Mouse (Mus musculus): ENCODE measurements around the gene Gm3409.
A peak's percentile ranks its signal among the peaks of the same experiment; 100 is the strongest.
"Not testable (repeated sequence)": the region's sequence is repeated elsewhere in the genome, so short reads cannot be mapped to it uniquely, and the experiment has no call there.

Gm3409 gene

DNA sequence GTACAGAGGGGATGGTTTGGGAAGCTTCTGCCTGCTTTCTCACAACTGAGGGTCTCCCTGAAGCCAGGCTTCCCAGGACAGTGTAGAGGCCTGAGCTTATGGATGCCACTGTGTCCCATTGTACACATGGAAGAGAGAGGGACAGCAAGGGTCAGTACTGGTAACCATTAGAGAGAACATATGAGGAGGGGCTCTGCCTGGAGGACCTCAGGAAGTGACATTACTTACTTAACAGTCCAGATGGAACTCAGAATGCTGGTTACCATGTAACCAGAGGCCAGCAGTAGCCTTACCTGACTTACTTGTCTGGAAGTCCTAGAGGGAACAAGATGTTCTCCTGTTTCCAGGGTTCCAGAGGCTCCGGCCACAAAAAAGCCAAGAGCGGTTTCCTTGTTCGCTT, at the start of gene Gm3409:
Gene Gm3409, plus strand, starts transcription at position 301 of the 400 bp plus-strand sequence.
- not testable (repeated sequence) for DNase-seq

DNA sequence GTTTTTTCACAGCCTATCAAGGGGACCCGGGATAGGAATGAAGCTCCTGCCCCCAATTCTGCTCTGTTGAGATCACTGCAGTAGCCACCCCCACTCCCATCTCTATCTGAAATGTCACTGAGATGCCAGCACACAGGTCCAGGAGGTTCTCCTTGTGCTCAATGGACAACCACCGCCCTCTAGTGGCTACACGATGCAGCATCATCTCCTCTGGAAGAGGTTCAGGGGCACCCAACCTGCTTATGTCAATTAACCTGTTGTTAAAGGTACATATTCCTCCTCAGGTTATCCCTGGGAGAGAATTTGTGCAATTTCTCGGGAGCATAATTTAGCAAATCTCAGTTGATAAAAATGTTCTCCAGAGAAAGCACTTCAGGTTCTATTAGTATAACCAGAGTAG, 48.5 kb upstream of the Gm3409 start:
- DNase-seq, result peak; percentile 37 to 39

DNA sequence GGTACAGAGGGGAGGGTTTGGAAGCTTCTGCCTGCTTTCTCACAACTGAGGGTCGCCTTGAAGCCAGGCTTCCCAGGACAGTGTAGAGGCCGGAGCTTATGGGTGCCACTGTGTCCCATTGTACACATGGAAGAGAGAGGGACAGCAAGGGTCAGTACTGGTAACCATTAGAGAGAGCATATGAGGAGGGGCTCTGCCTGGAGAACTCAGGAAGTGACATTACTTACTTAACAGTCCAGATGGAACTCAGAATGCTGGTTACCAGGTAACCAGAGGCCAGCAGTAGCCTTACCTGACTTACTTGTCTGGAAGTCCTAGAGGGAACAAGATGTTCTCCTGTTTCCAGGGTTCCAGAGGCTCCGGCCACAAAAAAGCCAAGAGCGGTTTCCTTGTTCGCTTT, 46.4 kb upstream of the Gm3409 start, which contains the start of gene Gm6370:
Gene Gm6370, plus strand, starts transcription at position 301 of the 400 bp plus-strand sequence.
- not testable (repeated sequence) for DNase-seq

DNA sequence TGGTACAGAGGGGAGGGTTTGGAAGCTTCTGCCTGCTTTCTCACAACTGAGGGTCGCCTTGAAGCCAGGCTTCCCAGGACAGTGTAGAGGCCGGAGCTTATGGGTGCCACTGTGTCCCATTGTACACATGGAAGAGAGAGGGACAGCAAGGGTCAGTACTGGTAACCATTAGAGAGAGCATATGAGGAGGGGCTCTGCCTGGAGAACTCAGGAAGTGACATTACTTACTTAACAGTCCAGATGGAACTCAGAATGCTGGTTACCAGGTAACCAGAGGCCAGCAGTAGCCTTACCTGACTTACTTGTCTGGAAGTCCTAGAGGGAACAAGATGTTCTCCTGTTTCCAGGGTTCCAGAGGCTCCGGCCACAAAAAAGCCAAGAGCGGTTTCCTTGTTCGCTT, 35.3 kb upstream of the Gm3409 start, which contains the start of gene 4930449I24Rik:
Gene 4930449I24Rik, plus strand, starts transcription at position 301 of the 400 bp plus-strand sequence.
- DNase-seq, result not testable (repeated sequence)

DNA sequence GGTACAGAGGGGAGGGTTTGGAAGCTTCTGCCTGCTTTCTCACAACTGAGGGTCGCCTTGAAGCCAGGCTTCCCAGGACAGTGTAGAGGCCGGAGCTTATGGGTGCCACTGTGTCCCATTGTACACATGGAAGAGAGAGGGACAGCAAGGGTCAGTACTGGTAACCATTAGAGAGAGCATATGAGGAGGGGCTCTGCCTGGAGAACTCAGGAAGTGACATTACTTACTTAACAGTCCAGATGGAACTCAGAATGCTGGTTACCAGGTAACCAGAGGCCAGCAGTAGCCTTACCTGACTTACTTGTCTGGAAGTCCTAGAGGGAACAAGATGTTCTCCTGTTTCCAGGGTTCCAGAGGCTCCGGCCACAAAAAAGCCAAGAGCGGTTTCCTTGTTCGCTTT, 23.6 kb upstream of the Gm3409 start, which contains the start of gene Gm3402:
Gene Gm3402, plus strand, starts transcription at position 301 of the 400 bp plus-strand sequence.
- not testable (repeated sequence) for DNase-seq

DNA sequence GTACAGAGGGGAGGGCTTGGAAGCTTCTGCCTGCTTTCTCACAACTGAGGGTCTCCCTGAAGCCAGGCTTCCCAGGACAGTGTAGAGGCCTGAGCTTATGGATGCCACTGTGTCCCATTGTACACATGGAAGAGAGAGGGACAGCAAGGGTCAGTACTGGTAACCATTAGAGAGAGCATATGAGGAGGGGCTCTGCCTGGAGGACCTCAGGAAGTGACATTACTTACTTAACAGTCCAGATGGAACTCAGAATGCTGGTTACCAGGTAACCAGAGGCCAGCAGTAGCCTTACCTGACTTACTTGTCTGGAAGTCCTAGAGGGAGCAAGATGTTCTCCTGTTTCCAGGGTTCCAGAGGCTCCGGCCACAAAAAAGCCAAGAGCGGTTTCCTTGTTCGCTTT, 11.9 kb upstream of the Gm3409 start, which contains the start of gene Gm3404:
Gene Gm3404, plus strand, starts transcription at position 301 of the 400 bp plus-strand sequence.
- DNase-seq, result not testable (repeated sequence)

DNA sequence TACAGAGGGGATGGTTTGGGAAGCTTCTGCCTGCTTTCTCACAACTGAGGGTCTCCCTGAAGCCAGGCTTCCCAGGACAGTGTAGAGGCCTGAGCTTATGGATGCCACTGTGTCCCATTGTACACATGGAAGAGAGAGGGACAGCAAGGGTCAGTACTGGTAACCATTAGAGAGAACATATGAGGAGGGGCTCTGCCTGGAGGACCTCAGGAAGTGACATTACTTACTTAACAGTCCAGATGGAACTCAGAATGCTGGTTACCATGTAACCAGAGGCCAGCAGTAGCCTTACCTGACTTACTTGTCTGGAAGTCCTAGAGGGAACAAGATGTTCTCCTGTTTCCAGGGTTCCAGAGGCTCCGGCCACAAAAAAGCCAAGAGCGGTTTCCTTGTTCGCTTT, 18.4 kb downstream of the Gm3409 start, which contains the start of gene Gm3415:
Gene Gm3415, plus strand, starts transcription at position 301 of the 400 bp plus-strand sequence.
- not testable (repeated sequence) for DNase-seq

DNA sequence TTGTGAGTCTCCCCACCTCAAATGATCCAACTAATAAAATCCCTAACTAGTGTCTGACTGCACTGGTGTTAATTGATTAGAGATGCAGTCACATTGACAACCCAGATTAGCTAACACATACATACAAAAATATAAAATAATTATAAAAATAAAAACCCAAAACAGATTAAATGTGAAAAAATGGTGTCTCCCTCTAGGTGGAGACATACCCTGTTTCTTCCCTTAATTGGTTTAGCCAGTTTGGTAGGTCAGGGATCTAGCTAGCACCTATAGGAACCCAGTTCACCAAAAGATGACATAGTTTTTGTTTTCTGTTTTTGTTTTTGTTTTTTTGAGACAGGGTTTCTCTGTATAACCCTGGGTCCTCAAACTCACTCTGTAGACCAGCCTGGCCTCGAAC, 26.8 kb downstream of the Gm3409 start:
- no peak for DNase-seq

DNA sequence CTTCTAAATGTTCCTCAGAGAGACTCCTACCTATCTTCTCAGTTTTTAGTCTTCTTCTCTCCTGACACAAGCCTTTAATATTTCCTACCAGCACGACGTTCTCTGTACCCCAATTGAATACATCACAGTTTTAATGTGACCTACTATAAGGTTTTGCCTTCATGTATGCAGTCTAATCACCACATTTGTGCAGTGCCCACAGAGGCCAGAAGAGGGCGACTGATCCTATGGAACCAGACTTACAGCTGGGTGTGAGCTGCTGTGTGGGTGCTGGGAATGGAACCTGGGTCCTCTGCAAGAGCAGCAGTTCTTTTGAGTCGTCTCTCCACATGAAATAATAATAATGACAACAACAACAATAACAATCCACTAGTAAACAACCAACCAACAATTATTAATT, 29.6 kb downstream of the Gm3409 start:
- DNase-seq, result peak; percentile 53

DNA sequence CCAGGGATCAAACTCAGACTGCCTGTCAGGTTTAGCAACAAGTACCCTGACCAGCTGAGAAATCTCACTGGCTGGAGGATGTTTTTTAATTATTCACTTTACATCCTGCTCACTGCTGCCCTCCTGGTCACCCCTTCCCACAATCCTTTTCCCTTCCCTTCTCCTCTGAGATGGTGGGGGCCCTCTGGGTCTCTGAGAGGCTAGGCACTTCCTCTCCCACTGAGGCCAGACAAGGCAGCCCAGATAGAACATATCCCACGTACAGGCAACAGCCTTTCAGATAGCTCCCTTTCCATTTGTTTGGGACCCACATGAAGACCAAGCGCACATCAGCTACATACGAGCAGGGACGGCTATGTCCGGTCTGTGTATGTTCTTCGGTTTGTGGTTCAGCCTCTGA, 32.7 kb downstream of the Gm3409 start:
- not testable (repeated sequence) for DNase-seq

DNA sequence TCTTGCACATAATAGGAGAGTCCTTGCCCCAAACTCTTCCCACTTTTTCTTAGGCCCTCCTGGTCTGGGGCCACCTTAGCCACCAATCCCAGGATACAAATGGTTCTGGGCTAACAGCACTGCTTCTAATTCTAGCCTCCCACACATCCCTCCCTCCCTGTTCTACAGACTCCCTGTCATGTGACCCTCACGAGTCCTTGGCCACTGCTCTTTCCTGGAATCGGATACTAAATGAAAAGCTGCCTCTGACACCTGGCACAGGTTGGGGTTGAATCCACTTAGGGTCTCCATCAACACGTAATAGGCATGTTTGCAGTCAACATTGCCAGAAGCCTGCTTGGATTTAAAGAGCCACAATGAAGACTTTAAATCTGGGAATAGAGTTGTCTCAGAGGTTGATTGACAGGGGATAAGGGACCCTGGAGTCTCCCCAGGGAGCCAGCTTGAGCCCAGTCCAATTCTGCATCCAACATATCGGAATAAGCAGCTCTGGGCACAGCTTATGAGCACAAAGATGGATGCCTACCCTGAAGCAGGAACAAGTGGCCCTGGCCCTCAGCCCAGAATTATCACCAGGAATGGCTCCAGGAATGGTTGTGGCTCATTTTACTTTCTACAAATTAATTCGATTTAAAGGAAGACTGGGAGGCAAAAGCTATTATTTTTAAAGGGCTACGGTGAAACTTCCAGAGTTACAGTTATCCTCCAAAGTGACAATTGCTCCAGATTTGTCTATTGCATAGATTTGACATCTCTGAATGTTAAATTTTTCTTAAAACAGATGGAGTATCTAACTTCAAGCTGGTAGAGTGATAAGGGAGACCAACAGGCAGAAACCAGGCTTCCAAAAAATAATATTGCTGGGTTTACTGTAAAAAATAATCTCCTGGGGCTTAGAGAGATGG, 34.6 kb downstream of the Gm3409 start:
- not testable (repeated sequence) for DNase-seq

DNA sequence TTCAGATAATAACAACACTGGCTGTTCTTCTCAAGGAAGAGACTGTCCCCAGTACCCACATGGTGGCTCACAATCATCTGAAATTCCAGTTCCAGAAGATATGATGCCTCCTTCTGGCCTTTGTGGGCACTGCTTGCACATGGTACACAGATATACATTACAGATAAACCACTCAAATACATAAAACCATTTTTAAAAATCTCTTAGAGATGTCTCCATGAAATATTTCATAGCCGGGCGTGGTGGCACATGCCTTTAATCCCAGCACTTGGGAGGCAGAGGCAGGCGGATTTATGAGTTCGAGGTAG, 35.2 kb downstream of the Gm3409 start:
- DNase-seq, result not testable (repeated sequence)

DNA sequence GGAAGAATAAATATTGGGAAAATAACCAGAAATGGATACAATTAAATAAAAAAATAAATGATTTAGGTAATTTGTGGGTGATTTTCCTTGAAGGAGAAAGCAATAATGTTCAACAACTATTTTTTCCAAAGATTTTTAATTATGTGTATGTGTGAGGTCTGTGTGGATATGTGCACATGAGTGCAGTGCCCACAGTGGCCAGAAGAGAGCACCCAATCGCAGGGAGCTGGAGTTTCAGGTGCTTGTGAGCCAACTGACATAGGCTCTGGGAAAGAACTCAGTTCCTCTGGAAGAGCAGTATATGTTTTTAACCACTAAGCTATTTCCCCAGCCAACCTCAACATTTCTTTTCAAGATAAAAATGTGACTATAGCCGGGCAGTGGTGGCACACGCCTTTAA, 39.2 kb downstream of the Gm3409 start:
- no peak for DNase-seq

DNA sequence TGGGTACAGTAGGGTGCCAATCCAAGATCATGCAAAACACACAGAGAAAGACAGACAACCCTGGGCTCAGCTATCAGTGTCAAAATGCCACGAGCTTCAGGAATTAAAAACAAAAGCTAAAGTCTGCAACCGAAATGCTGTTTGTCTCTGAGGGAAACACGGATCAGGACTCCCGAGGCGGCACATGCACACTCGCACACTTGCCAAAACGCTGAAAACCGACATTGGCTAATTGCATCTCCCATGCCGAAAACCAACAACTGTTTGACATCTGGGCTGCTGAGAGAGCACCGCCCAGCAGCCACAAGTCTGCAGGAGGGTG, 46.7 kb downstream of the Gm3409 start:
- DNase-seq, result no peak

DNA sequence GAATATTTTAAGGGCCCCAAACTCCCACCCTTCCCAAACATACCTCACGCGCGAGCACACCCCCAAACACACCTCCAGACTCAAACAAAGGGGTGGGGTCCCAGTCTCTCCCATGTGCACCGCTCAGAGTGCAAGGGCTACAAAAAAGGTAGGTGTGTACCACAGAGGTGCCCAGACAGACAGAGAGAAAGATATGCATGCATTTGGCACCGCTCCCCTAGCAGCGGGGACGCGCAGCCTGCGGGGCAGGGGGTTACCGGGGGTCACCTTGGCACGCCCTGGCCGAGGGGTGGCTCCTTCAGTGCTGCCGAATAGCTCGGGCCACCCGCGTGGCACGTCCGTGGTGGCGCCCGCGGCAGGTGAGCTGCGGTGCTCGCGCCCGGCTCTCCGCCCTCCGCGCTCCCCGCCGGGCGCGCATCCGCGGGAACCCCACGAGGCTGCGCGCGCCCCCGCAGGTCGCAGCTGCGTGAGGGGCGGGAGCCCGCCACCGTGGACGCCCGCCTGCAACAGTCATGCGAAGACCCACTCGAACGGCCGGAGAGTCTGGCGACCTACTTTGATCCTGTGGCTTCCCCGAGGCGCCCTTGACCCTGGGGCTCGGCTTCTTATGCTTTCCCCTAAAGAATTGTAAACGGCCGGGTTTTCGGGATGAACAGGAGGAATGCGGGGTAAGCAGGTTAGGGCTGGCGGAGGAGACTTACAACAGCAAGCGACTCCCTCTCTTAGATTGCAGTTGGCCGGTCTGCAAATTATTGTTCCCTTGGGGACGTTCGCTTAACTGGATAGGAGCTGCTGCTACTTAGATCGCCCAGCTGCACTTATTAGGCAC, 47.2 kb downstream of the Gm3409 start, which contains the start of gene Gpr12:
Gene Gpr12, minus strand, starts transcription at position 762 of the 829 bp plus-strand sequence.
- peak; percentile 6 to 27 for DNase-seq

DNA sequence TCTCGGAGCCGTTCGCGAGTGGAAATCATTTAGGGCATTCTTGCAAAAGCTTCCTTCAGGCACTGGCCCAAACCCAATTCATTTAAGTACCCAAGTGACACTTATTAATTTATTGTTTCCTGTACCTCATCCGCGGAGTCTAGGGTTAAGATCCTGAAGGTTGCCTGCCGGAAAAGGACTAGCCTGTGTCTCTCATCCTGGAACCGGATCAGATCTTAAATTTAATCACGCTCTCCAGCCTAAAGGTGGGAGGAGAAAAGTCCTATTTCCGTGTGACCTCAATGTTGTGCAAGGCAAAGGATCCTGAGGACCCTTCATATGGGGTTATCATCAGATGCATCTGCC, 47.8 kb downstream of the Gm3409 start:
- DNase-seq, result no peak

DNA sequence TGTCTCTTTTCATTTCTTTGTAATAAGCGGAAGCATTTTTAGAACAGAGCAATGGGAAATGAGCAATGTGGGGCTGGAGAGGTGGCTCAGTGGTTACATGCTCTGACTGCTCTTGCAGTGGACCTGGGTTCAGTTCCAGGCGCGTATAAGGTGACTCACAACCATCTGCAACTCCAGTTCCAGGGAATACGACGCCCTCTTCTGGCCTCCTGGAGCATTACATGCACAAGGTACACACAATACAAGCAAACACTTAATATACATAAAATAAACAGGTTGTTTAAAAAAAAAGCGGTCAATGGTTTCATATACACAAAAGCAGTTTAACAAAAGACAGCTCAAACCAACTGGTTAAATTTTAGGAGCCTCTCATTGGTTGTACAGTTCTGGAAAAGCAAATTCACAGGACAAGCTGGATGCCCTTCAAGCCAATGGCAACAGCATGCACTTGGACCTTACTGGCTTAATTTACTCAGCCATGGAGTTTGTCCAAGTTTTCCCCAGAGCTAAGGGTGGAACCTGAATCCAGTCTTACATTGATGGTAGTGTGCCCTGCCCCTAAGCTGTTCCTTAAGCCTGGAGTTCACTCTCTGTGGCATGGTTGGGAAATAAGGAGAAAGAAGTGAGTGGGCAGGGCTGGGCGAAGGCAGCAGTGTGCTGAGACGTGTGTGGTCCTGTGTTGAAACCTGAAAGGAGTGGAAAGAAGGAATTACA, 49.1 kb downstream of the Gm3409 start:
- no peak for DNase-seq

Data from B cell, adult 2 months (primary cell).